Comparison of ENCODE assay signal across 8 mouse cellular contexts in genomic region chr12:78862254-78862730, GRCm38 (mm10). TPM values are rescaled to one million over a fixed set of nuclear protein-coding genes. Genes with fewer than 3 reads are reported as not detected.
DNase-seq lines count a peak whose midpoint lies in the region; ATAC-seq lines count a peak whose summit lies in the region.

No protein-coding gene starts in this region.

- no peak for DNase-seq in neural tube, embryonic 11.5 days (ENCODE audit: low spot score)
- DNase-seq in neural tube, embryonic 10.5 days (ENCODE audit: extremely low spot score, low spot score): no peak
- DNase-seq in frontal cortex, adult 2 months (ENCODE audit: extremely low spot score in 1 of 2, low spot score in 1 of 2): no peak
- no peak for DNase-seq in cerebellum, postnatal 4 days (ENCODE audit: low spot score in 2 of 2)
- DNase-seq in cerebellum, postnatal 14 days: no peak

- peak overlapping the region; percentile 52 for H3K4me2 ChIP-seq in neural tube, embryonic 11.5 days (ENCODE audit: low read depth)
- peak overlapping the region; percentile 45 for H3K4me2 ChIP-seq in limb, embryonic 15.5 days
- H3K4me2 ChIP-seq in stomach, embryonic 15.5 days: peak overlapping the region; percentile 69

- ATAC-seq in neural tube, embryonic 11.5 days (ENCODE audit: insufficient read depth, low FRiP score, low TSS enrichment): no peak
- ATAC-seq in erythroid progenitor cell, adult 5-6 weeks (replicated peaks; ENCODE audit: low FRiP score, poor library complexity, severe bottlenecking): peak; percentile 53
- peak; percentile 27 for ATAC-seq in limb, embryonic 15.5 days (ENCODE audit: insufficient number of reproducible peaks, low FRiP score, low TSS enrichment, low read depth)
- no peak for ATAC-seq in stomach, embryonic 15.5 days (ENCODE audit: insufficient read depth, low FRiP score, low read depth)

- no peaks in the 10 kb centered on the region for H3K9me3 ChIP-seq in neural tube, embryonic 11.5 days (ENCODE audit: control insufficient read depth, low read length)
- no peaks in the 10 kb centered on the region for H3K9me3 ChIP-seq in limb, embryonic 15.5 days
- no peaks in the 10 kb centered on the region for H3K9me3 ChIP-seq in stomach, embryonic 15.5 days

- peak overlapping the region; percentile 73 for H3K4me3 ChIP-seq in neural tube, embryonic 11.5 days (ENCODE audit: low read depth, low read length)
- H3K4me3 ChIP-seq in limb, embryonic 15.5 days: peak overlapping the region; percentile 82
- peak overlapping the region; percentile 91 for H3K4me3 ChIP-seq in stomach, embryonic 15.5 days (replicated peaks)

- H3K27me3 ChIP-seq in neural tube, embryonic 11.5 days (ENCODE audit: control insufficient read depth, insufficient read depth, low read length): no peaks in the 10 kb centered on the region
- H3K27me3 ChIP-seq in limb, embryonic 15.5 days: no peaks in the 10 kb centered on the region
- H3K27me3 ChIP-seq in stomach, embryonic 15.5 days (replicated peaks): no peaks in the 10 kb centered on the region

- H3K36me3 ChIP-seq in neural tube, embryonic 11.5 days (ENCODE audit: control insufficient read depth, insufficient read depth, low read length): no peaks in the 10 kb centered on the region
- H3K36me3 ChIP-seq in limb, embryonic 15.5 days: peaks cover 7% of the 10 kb centered on the region; the same call in 1 of the 2 replicates
- no peaks in the 10 kb centered on the region; the same call in 1 of the 2 replicates for H3K36me3 ChIP-seq in stomach, embryonic 15.5 days

- peak overlapping the region; percentile 85 for H3K9ac ChIP-seq in neural tube, embryonic 11.5 days (ENCODE audit: low read length)
- H3K9ac ChIP-seq in limb, embryonic 15.5 days: peak overlapping the region; percentile 80
- peak overlapping the region; percentile 89 for H3K9ac ChIP-seq in stomach, embryonic 15.5 days

- peaks cover 14% of the 10 kb centered on the region for H3K4me1 ChIP-seq in neural tube, embryonic 11.5 days (ENCODE audit: control insufficient read depth, insufficient read depth, low read length)
- peaks cover 21% of the 10 kb centered on the region for H3K4me1 ChIP-seq in limb, embryonic 15.5 days
- H3K4me1 ChIP-seq in stomach, embryonic 15.5 days: peaks cover 17% of the 10 kb centered on the region; the same call in 1 of the 2 replicates

- H3K27ac ChIP-seq in neural tube, embryonic 11.5 days (ENCODE audit: low read depth, low read length): peak overlapping the region; percentile 72
- peak overlapping the region; percentile 93 for H3K27ac ChIP-seq in limb, embryonic 15.5 days
- H3K27ac ChIP-seq in stomach, embryonic 15.5 days: peak overlapping the region; percentile 92

- under 1% methylated on average over 22 of the region's 22 CpGs for WGBS in neural tube, embryonic 11.5 days
- under 1% methylated on average over 22 of the region's 22 CpGs for whole genome bisulfite sequencing in limb, embryonic 15.5 days
- under 1% methylated on average over 22 of the region's 22 CpGs for WGBS in stomach, embryonic 15.5 days

RNA-seq across cellular contexts. Expression of gene Eif2s1, which starts 0.7 kb away (rescaled TPM):
- 261 and 280 TPM in 2 replicates for polyA plus RNA-seq in neural tube, embryonic 11.5 days (2014; fragmentation: Nextera tagmentation; extraction: Ambion mirVana)
- total RNA-seq in erythroid progenitor cell, adult 5-6 weeks (2015; ENCODE audit: low replicate concordance): 28.5 and 66.7 TPM in 2 replicates
- 34.2 and 35.0 TPM in 2 replicates for total RNA-seq in erythroid progenitor cell, adult 5-6 weeks (2017; ENCODE audit: low replicate concordance)
- polyA plus RNA-seq in limb, embryonic 15.5 days (2015; fragmentation: Nextera tagmentation; extraction: Ambion mirVana): 187 and 190 TPM in 2 replicates
- polyA plus RNA-seq in stomach, embryonic 15.5 days (2015; fragmentation: Nextera tagmentation; extraction: Ambion mirVana): 202 and 224 TPM in 2 replicates
- 24.2 and 30.1 TPM in 2 replicates for polyA plus RNA-seq in frontal cortex, adult 2 months (2012; rRNA removed)

RNA-seq across cellular contexts. Expression of gene Atp6v1d, which starts 0.9 kb away (rescaled TPM):
- polyA plus RNA-seq in neural tube, embryonic 11.5 days (2014; fragmentation: Nextera tagmentation; extraction: Ambion mirVana): 109 and 110 TPM in 2 replicates
- total RNA-seq in erythroid progenitor cell, adult 5-6 weeks (2015; ENCODE audit: low replicate concordance): 70.6 and 96.0 TPM in 2 replicates
- total RNA-seq in erythroid progenitor cell, adult 5-6 weeks (2017; ENCODE audit: low replicate concordance): 63.5 and 94.6 TPM in 2 replicates
- 63.8 and 66.9 TPM in 2 replicates for polyA plus RNA-seq in limb, embryonic 15.5 days (2015; fragmentation: Nextera tagmentation; extraction: Ambion mirVana)
- polyA plus RNA-seq in stomach, embryonic 15.5 days (2015; fragmentation: Nextera tagmentation; extraction: Ambion mirVana): 59.3 and 60.5 TPM in 2 replicates
- polyA plus RNA-seq in frontal cortex, adult 2 months (2012; rRNA removed): 215 and 242 TPM in 2 replicates

RNA-seq across cellular contexts. Expression of gene Plek2, which starts 44.5 kb away (rescaled TPM):
- 2.2 and 2.8 TPM in 2 replicates for polyA plus RNA-seq in neural tube, embryonic 11.5 days (2014; fragmentation: Nextera tagmentation; extraction: Ambion mirVana)
- 46.5 and 60.9 TPM in 2 replicates for total RNA-seq in erythroid progenitor cell, adult 5-6 weeks (2015; ENCODE audit: low replicate concordance)
- total RNA-seq in erythroid progenitor cell, adult 5-6 weeks (2017; ENCODE audit: low replicate concordance): 28.4 and 37.2 TPM in 2 replicates
- polyA plus RNA-seq in limb, embryonic 15.5 days (2015; fragmentation: Nextera tagmentation; extraction: Ambion mirVana): 7.3 and 8.7 TPM in 2 replicates
- 24.5 and 25.3 TPM in 2 replicates for polyA plus RNA-seq in stomach, embryonic 15.5 days (2015; fragmentation: Nextera tagmentation; extraction: Ambion mirVana)
- 0.14 and 0.17 TPM in 2 replicates for polyA plus RNA-seq in frontal cortex, adult 2 months (2012; rRNA removed)

Comparison
In these comparisons a context has a peak if more than half of its experiments do, and no peak if none do; other contexts are left out.
1. ATAC-seq: peak in erythroid progenitor cell, adult 5-6 weeks (single experiment) and limb, embryonic 15.5 days (single experiment); none in neural tube, embryonic 11.5 days (single experiment) and stomach, embryonic 15.5 days (single experiment).
2. Peak in every context shown above with its lines, with median percentiles within 50 percentile points of each other: H3K27ac ChIP-seq, H3K4me2 ChIP-seq, H3K4me3 ChIP-seq and H3K9ac ChIP-seq.